ENCODE assay signal across 8 mouse cellular contexts in genomic region chr1:57995432-57996132, GRCm38 (mm10). TPM values are rescaled to one million over a fixed set of nuclear protein-coding genes. Genes with fewer than 3 reads are reported as not detected.
A peak's percentile ranks its signal among the peaks of the same experiment; 100 is the strongest.
DNase-seq lines count a peak whose midpoint lies in the region; ATAC-seq lines count a peak whose summit lies in the region.

Gene Sgo2a, plus strand, starts transcription at chr1:57995971.

- no peaks in the 10 kb centered on the region for H3K9me3 ChIP-seq in forebrain, embryonic 14.5 days (replicated peaks; ENCODE audit: control insufficient read depth, low read length)
- H3K9me3 ChIP-seq in neural tube, embryonic 15.5 days (replicated peaks) = no peaks in the 10 kb centered on the region

- DNase-seq in ES-CJ7 (ENCODE audit: low read depth, low spot score) = peak; percentile 98
- peak; percentile 87 for DNase-seq in cerebellum, adult 11 months
- peak; percentile 99 for DNase-seq in forebrain, embryonic 14.5 days (ENCODE audit: low spot score)
- DNase-seq in heart, postnatal 14 days = peak; percentile 91 to 96
- DNase-seq in layer of hippocampus, adult 11-12 months (ENCODE audit: low spot score) = peak; percentile 91
- DNase-seq in lung, adult 18-20 months = peak; percentile 91 to 94
- DNase-seq in testis, postnatal 14 days (ENCODE audit: low spot score) = peak; percentile 94

- WGBS in forebrain, embryonic 14.5 days = 7% methylated on average over 29 of the region's 30 CpGs
- whole genome bisulfite sequencing in neural tube, embryonic 15.5 days = 7% methylated on average over 30 of the region's 30 CpGs

- H3K4me1 ChIP-seq in forebrain, embryonic 14.5 days (ENCODE audit: control insufficient read depth, insufficient read depth, low read length) = peaks cover 10% of the 10 kb centered on the region
- H3K4me1 ChIP-seq in neural tube, embryonic 15.5 days = peaks cover 7% of the 10 kb centered on the region

- H3K36me3 ChIP-seq in forebrain, embryonic 14.5 days (ENCODE audit: control insufficient read depth, insufficient read depth, low read length) = no peaks in the 10 kb centered on the region
- no peaks in the 10 kb centered on the region for H3K36me3 ChIP-seq in neural tube, embryonic 15.5 days

- peak within 1 kb of the TSS; percentile 68 for H3K9ac ChIP-seq in forebrain, embryonic 14.5 days (ENCODE audit: low read length)
- H3K9ac ChIP-seq in neural tube, embryonic 15.5 days (replicated peaks) = peak within 1 kb of the TSS; percentile 69

- intact Hi-C loops in heart, postnatal 14 days (cut with DNase I) = no loop called here

- H3K27ac ChIP-seq in forebrain, embryonic 14.5 days (ENCODE audit: low read depth, low read length) = peak within 1 kb of the TSS; percentile 81
- peak within 1 kb of the TSS; percentile 92 for H3K27ac ChIP-seq in neural tube, embryonic 15.5 days (replicated peaks)

- H3K4me2 ChIP-seq in forebrain, embryonic 14.5 days (ENCODE audit: low read length) = peak within 1 kb of the TSS; percentile 66
- peak within 1 kb of the TSS; percentile 98 for H3K4me2 ChIP-seq in neural tube, embryonic 15.5 days

- no peaks in the 10 kb centered on the region for H3K27me3 ChIP-seq in forebrain, embryonic 14.5 days (replicated peaks; ENCODE audit: control insufficient read depth, insufficient read depth, low read length)
- H3K27me3 ChIP-seq in neural tube, embryonic 15.5 days (replicated peaks) = no peaks in the 10 kb centered on the region

- ATAC-seq in forebrain, embryonic 14.5 days = peak; percentile 99
- ATAC-seq in neural tube, embryonic 15.5 days (ENCODE audit: low FRiP score) = peak; percentile 100

- peak within 1 kb of the TSS; percentile 74 for H3K4me3 ChIP-seq in forebrain, embryonic 14.5 days (ENCODE audit: low read depth, low read length)
- peak within 1 kb of the TSS; percentile 91 for H3K4me3 ChIP-seq in neural tube, embryonic 15.5 days (replicated peaks)

RNA-seq across cellular contexts. Expression of gene Sgo2a, which starts in this region (rescaled TPM):
- 11.0 and 12.2 TPM in 2 replicates for polyA plus RNA-seq in forebrain, embryonic 14.5 days (2014; fragmentation: Nextera tagmentation; extraction: Ambion mirVana)
- total RNA-seq in heart, postnatal 14 days (2021) = 1 to 10 TPM; 3.5 to 4.5 TPM
- polyA plus RNA-seq in neural tube, embryonic 15.5 days (2015; fragmentation: Nextera tagmentation; extraction: Ambion mirVana) = 2.3 and 5.0 TPM in 2 replicates

Comparison
In these comparisons a context has a peak if more than half of its experiments do, and no peak if none do; other contexts are left out.
1. Peak in every context shown above with its lines: DNase-seq, ATAC-seq, H3K4me3 ChIP-seq and H3K27ac ChIP-seq.